Mouse (Mus musculus) granulocyte monocyte progenitor cell, adult 5-6 weeks (primary cell): ENCODE results near the gene Stox2. TPM values are rescaled to one million over a fixed set of nuclear protein-coding genes. Genes with fewer than 3 reads are reported as not detected.

Experiments
- ATAC-seq: replicated peaks from 2 replicates; pipeline ENCODE4 v1.8.0; 2016; ENCODE audit warnings: mild to moderate bottlenecking, moderate TSS enrichment, inconsistent platforms; ENCODE audit not compliant: poor library complexity, severe bottlenecking
- total RNA-seq, 2 experiments: library from RNA; stranded (forward) in 1 of 2; stranded (reverse) in 1 of 2; fragments of 200-712, 200-1000 nt in 1 of 2; fragments of >200 nt in 1 of 2; fragmentation: Nextera tagmentation in 1 of 2; gene quantifications; 2 replicates each; pipeline ENCODE4 v1.2.3; 2014 to 2017

Gene Stox2
- total RNA-seq, 2 experiments from 2014 or later, result 1.0 to 2.4 TPM

- ATAC-seq, result no peak
Measured at GRCm38 (mm10) chr8:47411994-47412695, 34.0 kb downstream of the Stox2 start.

- no peak for ATAC-seq
Measured at GRCm38 (mm10) chr8:47411321-47411720, 34.8 kb downstream of the Stox2 start.

- no peak for ATAC-seq
Measured at GRCm38 (mm10) chr8:47409061-47409460, 37.1 kb downstream of the Stox2 start.

GRCm38 (mm10) chr8:47404852-47405251, 41.3 kb downstream of the Stox2 start:
- no peak for ATAC-seq

GRCm38 (mm10) chr8:47392927-47393326, 53.2 kb downstream of the Stox2 start:
- ATAC-seq, result no peak

GRCm38 (mm10) chr8:47392290-47392689, 53.9 kb downstream of the Stox2 start:
- ATAC-seq, result no peak

- no peak for ATAC-seq
Measured at GRCm38 (mm10) chr8:47391844-47392243, 54.3 kb downstream of the Stox2 start.

GRCm38 (mm10) chr8:47389430-47389829, 56.7 kb downstream of the Stox2 start:
- ATAC-seq, result no peak

GRCm38 (mm10) chr8:47388171-47388570, 58.0 kb downstream of the Stox2 start:
- no peak for ATAC-seq

GRCm38 (mm10) chr8:47385810-47386209, 60.4 kb downstream of the Stox2 start:
- ATAC-seq, result no peak

GRCm38 (mm10) chr8:47384151-47384550, 62.0 kb downstream of the Stox2 start:
- no peak for ATAC-seq

- 0 out of 2 replicates have a peak, but pooled peaks have one; percentile 43 for ATAC-seq
Measured at GRCm38 (mm10) chr8:47383632-47384031, 62.5 kb downstream of the Stox2 start.

GRCm38 (mm10) chr8:47381216-47381615, 64.9 kb downstream of the Stox2 start:
- ATAC-seq, result no peak

- no peak for ATAC-seq
Measured at GRCm38 (mm10) chr8:47380725-47381124, 65.4 kb downstream of the Stox2 start.

- ATAC-seq, result peak; percentile 22
Measured at GRCm38 (mm10) chr8:47380075-47380474, 66.1 kb downstream of the Stox2 start.

GRCm38 (mm10) chr8:47376651-47377050, 69.5 kb downstream of the Stox2 start:
- ATAC-seq, result no peak

GRCm38 (mm10) chr8:47373757-47374156, 72.4 kb downstream of the Stox2 start:
- peak; percentile 52; the same call in 1 of the 2 replicates for ATAC-seq

GRCm38 (mm10) chr8:47371539-47371938, 74.6 kb downstream of the Stox2 start:
- peak; percentile 49; the same call in 1 of the 2 replicates for ATAC-seq

GRCm38 (mm10) chr8:47371081-47371480, 75.1 kb downstream of the Stox2 start:
- ATAC-seq, result no peak

GRCm38 (mm10) chr8:47370421-47371080, 75.6 kb downstream of the Stox2 start:
- peak; percentile 79 for ATAC-seq

GRCm38 (mm10) chr8:47369949-47370348, 76.2 kb downstream of the Stox2 start:
- ATAC-seq, result peak; percentile 67
